Mouse (Mus musculus): ENCODE measurements around the gene Sae1.

- TF ChIP-seq CTCF (IDR thresholded peaks at IDR 0.05; ENCODE audit: borderline replicate concordance, control insufficient read depth, extremely low read depth, insufficient read depth, low read length, poor library complexity), result no peak
- TF ChIP-seq POLR2A (IDR thresholded peaks at IDR 0.05; ENCODE audit: control insufficient read depth, extremely low read depth, insufficient read depth, low read length, poor library complexity), result peak; percentile 53
Measured at GRCm38 (mm10) chr7:16399098-16399819, 11.7 kb upstream of the Sae1 start.

All from thymus, adult 2 months (tissue).